Mouse (Mus musculus) retina, adult 2 months (tissue): Measurements from ENCODE around the gene Iglon5.
A peak's percentile ranks its signal among the peaks of the same experiment; 100 is the strongest.

ENCODE experiments used
- DNase-seq: peaks from one replicate; pipeline ENCODE4 v3.0.0-alpha.2; 2012; ENCODE audit warnings: low read depth, low spot score

Iglon5 gene

GRCm38 (mm10) chr7:43427406-43427805 lies 62.5 kb downstream of the Iglon5 start, which contains the start of gene Lim2:
Lim2 (plus strand) TSS chr7:43427670.
- DNase-seq: no peak

- DNase-seq: no peak
Observed at GRCm38 (mm10) chr7:43423991-43424625, 65.8 kb downstream of the Iglon5 start.

- DNase-seq: peak; percentile 52
Observed at GRCm38 (mm10) chr7:43422995-43423617, 66.8 kb downstream of the Iglon5 start.
